In genomic region chr11:6993731-6994130, GRCm38 (mm10) we compare ENCODE assay signal across 26 mouse cellular contexts.
DNase-seq lines count a peak whose midpoint lies in the region; ATAC-seq lines count a peak whose summit lies in the region.
"Had no signal": no experiment of that assay in that cellular context is flagged by ENCODE, and none has a peak within 500 bp of the region (broad histone marks: within the 10 kb centered on the region; RNA-seq: fewer than 3 reads in every experiment).

No protein-coding gene starts in this region.

- peak; percentile 26 for DNase-seq in kidney, adult 11 months
- DNase-seq in kidney, postnatal 4 days = no peak
- peak; percentile 78 for DNase-seq in kidney, adult 9 months
- peak; percentile 29 for DNase-seq in brain, adult 2 months (ENCODE audit: low read depth, low spot score)
- peak; percentile 35 to 72 for DNase-seq in kidney, postnatal 36 days
- DNase-seq: adrenal gland, adult 2 months; adrenal gland, postnatal 14 days; cerebellum, adult 11-12 months; cerebellum, adult 8-10 months; cerebellum, postnatal 10 days; embryo, embryonic 11 days; gastrocnemius, postnatal 25 days; heart, postnatal 10 days; heart, postnatal 4 days had no signal

- H3K9ac ChIP-seq in kidney, embryonic 16.5 days (replicated peaks; ENCODE audit: low read length) = no peak overlapping the region
- H3K9ac ChIP-seq: embryonic facial prominence, embryonic 13.5 days; forebrain, embryonic 12.5 days; forebrain, embryonic 15.5 days; heart, embryonic 12.5 days; heart, embryonic 15.5 days; hindbrain, embryonic 14.5 days had no signal

- H3K9me3 ChIP-seq in kidney, embryonic 16.5 days (ENCODE audit: low read length) = no peaks in the 10 kb centered on the region
- H3K9me3 ChIP-seq: embryonic facial prominence, embryonic 10.5 days; embryonic facial prominence, embryonic 13.5 days; forebrain, embryonic 12.5 days; forebrain, embryonic 15.5 days; heart, embryonic 12.5 days; heart, embryonic 15.5 days had no signal

- H3K4me2 ChIP-seq in kidney, embryonic 16.5 days (replicated peaks; ENCODE audit: low read depth, low read length) = no peak overlapping the region
- H3K4me2 ChIP-seq: embryonic facial prominence, embryonic 13.5 days; forebrain, embryonic 12.5 days; forebrain, embryonic 15.5 days; hindbrain, embryonic 14.5 days had no signal

- 94% methylated on average over 2 of the region's 2 CpGs for WGBS in kidney, embryonic 16.5 days

- no peak overlapping the region for H3K27ac ChIP-seq in kidney, embryonic 16.5 days (ENCODE audit: low read length)
- H3K27ac ChIP-seq: embryonic facial prominence, embryonic 10.5 days; embryonic facial prominence, embryonic 13.5 days; forebrain, embryonic 12.5 days; forebrain, embryonic 15.5 days; heart, adult 2 months; heart, embryonic 15.5 days; hindbrain, embryonic 14.5 days; hindbrain, postnatal 0 days had no signal

- H3K36me3 ChIP-seq in kidney, embryonic 16.5 days (ENCODE audit: insufficient read depth, low read length) = no peaks in the 10 kb centered on the region
- H3K36me3 ChIP-seq: embryonic facial prominence, embryonic 10.5 days; embryonic facial prominence, embryonic 13.5 days; forebrain, embryonic 12.5 days; forebrain, embryonic 15.5 days; heart, embryonic 12.5 days; heart, embryonic 15.5 days had no signal

- no peak for ATAC-seq in kidney, embryonic 16.5 days (ENCODE audit: low FRiP score, low TSS enrichment)
- ATAC-seq: CD4-positive, CD25-positive, alpha-beta regulatory T cell, adult 4 months; forebrain, embryonic 15.5 days; hindbrain, postnatal 0 days had no signal

- H3K4me3 ChIP-seq in kidney, embryonic 16.5 days (ENCODE audit: low read length) = no peak overlapping the region
- H3K4me3 ChIP-seq: embryonic facial prominence, embryonic 10.5 days; embryonic facial prominence, embryonic 13.5 days; erythroblast, embryonic 14.5 days; forebrain, embryonic 12.5 days; forebrain, embryonic 15.5 days; heart, adult 2 months; heart, embryonic 12.5 days; heart, embryonic 15.5 days had no signal

- no peaks in the 10 kb centered on the region for H3K27me3 ChIP-seq in kidney, embryonic 16.5 days (ENCODE audit: insufficient read depth, low read length)
- H3K27me3 ChIP-seq: embryonic facial prominence, embryonic 13.5 days; forebrain, embryonic 12.5 days; forebrain, embryonic 15.5 days; heart, embryonic 12.5 days; heart, embryonic 15.5 days had no signal

- H3K4me1 ChIP-seq in kidney, embryonic 16.5 days (ENCODE audit: insufficient read depth, low read length) = peaks cover 19% of the 10 kb centered on the region
- H3K4me1 ChIP-seq: embryonic facial prominence, embryonic 13.5 days; forebrain, embryonic 15.5 days had no signal

Comparison
In these comparisons a context has a peak if more than half of its experiments do, and no peak if none do; other contexts are left out.
1. DNase-seq: peak in kidney, adult 11 months (single experiment), kidney, adult 9 months (single experiment), brain, adult 2 months (single experiment) and kidney, postnatal 36 days (2 of 2); none in kidney, postnatal 4 days (0 of 2).